Mouse (Mus musculus) urinary bladder, postnatal 4 days (tissue): ENCODE data around the gene Gpr176.
"Not testable (repeated sequence)": the region's sequence is repeated elsewhere in the genome, so short reads cannot be mapped to it uniquely, and the experiment has no call there.

ENCODE experiments used
- DNase-seq, 2 experiments: peaks; one replicate each; pipeline ENCODE4 v3.0.0; 2021 to 2022; ENCODE audit warnings: low spot score in 2 of 2

Gpr176 gene

DNA sequence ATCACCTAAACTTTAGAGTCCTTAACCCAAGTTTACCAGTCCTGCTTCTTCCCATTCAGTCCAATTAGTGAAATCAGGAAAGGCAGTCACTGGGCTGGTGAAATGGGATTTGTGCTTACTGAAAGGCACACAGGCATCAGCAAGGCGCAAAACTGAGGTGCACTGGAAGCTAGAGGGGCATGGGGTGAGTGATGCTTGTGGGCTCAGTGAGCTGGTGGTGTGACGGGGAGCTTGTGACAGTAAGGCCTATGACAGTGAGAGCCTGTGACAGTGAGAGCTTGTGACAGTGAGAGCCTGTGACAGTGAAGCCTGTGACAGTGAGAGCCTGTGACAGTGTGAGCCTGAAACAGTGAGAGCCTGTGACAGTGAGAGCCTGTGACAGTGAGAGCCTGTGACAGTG, 71.6 kb downstream of the Gpr176 start:
- DNase-seq, result no peak

DNA sequence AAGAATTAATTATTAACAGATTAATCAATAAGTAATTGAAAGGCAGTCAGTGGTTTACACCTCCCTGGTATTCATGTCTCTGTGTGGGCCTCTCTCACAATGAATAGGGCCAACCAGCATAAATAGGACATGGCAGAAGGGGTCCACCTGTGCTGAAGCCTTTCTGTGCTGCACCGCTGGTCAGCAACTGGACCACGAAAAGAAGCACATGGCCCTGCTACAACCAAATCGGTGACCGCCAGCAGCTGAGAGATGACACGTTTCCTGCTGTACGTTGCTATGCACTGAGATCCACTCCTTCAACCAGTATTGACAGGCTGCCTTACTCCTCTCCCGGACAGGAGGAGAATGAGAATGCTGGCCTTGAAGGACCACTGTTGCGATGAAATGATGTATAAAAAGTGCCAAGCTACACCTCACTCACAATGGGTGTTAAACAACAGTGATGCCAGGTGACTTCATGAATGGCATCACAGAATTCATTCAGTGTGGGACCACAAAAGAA, 72.1 kb downstream of the Gpr176 start:
- DNase-seq, result no peak

- DNase-seq, result no peak
Measured at GRCm38 (mm10) chr2:118299981-118300380, 73.2 kb downstream of the Gpr176 start.

DNA sequence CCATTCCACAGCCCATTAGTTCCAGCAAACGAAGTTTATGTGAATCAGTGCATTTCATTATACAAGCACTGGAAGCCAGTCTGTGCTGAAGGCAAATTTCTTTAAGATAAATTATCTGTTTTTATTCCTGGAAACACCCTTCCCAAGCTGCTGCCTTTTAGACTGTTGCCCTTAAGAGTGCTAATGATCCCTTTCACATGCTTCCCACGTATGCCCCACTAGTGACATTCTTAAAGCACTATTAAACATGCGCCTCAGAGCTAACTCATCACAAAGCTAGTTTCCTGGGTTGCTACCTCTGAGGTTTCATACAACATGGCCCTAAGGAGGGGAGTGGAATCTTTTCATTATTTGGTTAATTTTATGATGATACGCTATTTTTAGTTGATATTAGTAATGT, 74.6 kb downstream of the Gpr176 start:
- no peak for DNase-seq

GRCm38 (mm10) chr2:118297966-118298365, 75.3 kb downstream of the Gpr176 start:
- DNase-seq, result no peak

- DNase-seq, result no peak
Measured at GRCm38 (mm10) chr2:118295505-118295904, 77.7 kb downstream of the Gpr176 start.

DNA sequence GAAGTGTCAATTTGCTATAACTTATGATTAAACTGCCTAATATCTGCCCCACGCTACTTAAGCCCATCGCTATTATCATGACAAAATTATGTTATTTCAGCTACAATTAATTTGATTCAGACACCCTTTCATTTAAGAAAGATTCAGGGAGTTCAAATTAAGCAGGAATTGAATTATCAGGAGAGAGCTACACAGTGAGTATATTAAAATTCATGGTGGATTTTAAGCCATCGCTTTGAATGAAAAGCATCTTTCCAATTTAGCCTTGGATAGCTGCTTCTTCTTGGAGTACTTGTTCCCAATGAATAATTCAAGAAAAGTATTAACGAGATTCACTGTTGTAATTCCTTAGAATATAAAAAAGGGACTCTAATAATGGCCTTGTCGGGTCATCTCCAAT, 79.6 kb downstream of the Gpr176 start:
- DNase-seq, result no peak

- not testable (repeated sequence) for DNase-seq
Measured at GRCm38 (mm10) chr2:118289066-118289460, 84.2 kb downstream of the Gpr176 start.

DNA sequence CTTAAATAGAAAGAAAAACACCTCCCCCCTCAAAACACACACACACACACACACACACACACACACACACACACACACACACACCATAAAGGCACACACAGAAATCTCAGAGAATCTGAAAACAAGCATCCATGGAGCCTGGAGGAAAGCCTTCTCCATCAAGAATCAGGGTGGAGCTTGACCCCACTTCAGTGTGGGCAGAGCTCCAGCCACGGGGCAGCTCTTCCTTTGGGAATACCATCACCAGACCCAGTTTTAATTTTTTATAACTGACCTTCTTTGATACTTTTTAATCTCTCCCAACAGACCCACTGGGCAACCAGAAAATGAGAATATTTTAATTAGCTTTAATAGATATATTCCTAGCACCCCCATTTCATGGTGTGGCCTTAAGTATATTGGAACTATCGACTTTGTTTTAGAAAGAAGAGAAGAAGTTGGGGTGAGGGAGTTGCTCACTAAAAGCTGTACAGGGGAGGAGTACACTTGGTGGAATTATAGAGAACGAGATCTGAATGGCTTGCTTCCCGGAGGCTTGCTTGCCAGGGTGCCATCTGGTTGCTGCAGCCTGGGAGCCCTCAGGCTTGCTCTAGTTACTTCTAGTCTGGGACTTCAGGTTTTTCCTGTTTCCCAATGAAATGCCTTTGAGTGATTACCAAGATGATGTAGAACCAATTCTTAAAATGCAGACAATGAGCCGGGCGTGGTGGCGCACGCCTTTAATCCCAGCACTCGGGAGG, 84.7 kb downstream of the Gpr176 start:
- DNase-seq, result no peak

- DNase-seq, result no peak
Measured at GRCm38 (mm10) chr2:118287678-118288077, 85.5 kb downstream of the Gpr176 start.

GRCm38 (mm10) chr2:118282467-118282866, 90.8 kb downstream of the Gpr176 start:
- DNase-seq, result no peak

- no peak for DNase-seq
Measured at GRCm38 (mm10) chr2:118278249-118278648, 95.0 kb downstream of the Gpr176 start.

DNA sequence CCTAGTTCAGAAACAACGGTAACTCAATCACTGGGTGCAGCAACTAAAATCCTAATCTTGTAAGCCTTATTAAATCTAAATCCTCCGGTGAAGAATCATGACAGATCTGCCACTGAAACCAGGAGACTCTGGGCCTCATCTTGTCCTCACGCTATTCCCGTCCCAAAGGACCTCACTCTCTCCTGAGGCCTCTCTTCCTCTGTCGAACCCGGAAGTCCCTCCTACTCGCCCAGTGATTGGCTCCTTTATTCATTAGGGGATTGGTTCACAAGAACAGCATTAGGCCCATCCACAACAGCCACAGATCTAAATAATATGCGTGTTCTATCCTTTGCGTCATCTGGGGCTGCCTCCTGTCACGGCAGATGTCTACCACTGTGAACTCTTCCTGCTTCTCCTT, 101.6 kb downstream of the Gpr176 start:
- no peak for DNase-seq

DNA sequence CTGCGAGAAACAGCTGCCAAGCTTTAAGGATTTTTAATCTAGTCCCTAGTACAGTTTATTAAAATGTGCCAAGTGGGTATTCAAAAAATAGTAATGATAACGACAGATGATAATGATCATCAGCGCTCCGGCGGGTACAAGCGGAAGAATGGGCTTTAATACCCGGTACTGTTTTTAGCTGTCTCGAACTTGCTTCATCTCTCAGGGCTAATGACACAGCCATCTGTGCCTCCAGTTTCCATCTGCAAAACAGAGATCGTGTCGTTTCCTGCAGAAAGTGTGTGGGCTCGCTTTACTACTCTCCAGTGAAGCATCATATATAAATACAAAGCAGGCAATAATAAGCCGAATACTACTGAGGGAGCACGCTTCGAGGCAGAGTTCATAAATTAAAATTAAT, 103.0 kb downstream of the Gpr176 start:
- DNase-seq, result no peak

- DNase-seq, result no peak
Measured at GRCm38 (mm10) chr2:118263914-118264201, 109.4 kb downstream of the Gpr176 start.

DNA sequence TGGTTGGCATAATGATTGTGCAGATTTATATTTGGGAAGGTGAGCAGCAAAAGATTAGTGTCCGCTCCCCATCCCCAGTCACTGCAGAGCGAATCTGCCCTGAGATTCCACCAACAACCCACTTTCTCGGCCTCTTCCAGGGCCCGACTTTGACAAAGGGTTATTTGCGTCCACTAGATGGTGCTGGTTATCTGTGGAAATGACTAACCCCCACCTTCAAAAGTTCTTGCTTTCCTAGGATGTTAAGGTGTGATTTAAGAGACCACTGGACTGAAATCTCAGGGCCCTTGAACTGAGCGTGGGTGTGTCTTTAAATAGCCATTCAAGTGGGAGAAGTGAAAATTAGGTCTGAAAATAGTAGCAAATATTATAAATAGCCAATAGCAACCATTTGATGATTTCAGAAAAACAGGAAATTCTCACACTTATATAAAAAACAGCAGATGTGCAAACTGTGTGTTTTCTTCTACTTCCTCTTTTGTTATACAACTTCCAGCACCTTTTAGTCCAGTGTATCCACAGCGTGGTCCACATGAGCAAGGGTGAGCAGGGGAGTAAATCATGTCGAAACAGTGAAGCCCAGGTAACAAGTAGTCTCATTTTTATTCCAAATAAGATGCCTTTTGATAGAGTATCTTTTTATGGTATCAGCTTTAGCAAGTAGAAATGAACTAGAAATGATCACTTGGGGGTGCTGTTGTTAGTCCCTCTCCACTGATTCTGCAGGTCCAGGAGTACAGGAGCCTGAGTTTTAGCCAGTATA, 109.9 kb downstream of the Gpr176 start:
- peak in 1 of 2 experiments; percentile 25 for DNase-seq

DNA sequence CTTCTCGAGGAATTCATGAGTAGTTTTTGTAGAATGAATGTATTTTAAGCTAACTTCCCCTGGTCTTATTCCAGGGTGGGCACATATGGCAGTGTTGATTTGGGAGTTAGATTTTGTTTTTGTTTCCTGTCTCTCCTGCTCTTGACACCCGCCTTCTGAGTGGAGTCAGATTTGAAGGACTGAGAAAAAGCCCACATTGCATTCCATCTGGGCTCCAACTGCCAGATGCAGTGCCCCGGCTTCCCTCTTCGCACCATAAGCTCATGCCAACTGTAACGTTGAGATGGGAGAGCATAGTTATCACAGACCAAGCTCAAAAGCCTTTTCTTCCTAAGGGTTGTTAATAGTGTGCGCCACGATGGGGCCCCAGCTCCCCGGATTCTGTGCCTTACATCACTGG, 110.5 kb downstream of the Gpr176 start:
- DNase-seq, result no peak

GRCm38 (mm10) chr2:118259746-118260145, 113.5 kb downstream of the Gpr176 start:
- no peak for DNase-seq

DNA sequence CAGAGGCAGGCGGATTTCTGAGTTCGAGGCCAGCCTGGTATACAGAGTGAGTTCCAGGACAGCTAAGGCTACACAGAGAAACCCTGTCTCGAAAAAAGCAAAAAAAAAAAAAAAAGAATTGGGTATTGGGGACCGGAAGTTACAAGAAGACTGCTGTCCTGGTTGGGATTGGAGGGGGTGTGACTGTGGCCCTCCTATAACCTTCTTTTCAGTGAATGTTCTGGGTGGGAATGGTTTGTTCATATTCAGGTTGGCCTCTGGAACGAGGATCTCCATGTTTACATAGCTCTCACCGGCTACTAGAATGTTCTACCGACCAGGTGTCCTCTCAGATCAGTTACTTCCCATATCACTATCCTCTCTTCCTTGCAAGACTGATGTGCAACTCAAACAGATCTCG, 116.1 kb downstream of the Gpr176 start:
- no peak for DNase-seq

DNA sequence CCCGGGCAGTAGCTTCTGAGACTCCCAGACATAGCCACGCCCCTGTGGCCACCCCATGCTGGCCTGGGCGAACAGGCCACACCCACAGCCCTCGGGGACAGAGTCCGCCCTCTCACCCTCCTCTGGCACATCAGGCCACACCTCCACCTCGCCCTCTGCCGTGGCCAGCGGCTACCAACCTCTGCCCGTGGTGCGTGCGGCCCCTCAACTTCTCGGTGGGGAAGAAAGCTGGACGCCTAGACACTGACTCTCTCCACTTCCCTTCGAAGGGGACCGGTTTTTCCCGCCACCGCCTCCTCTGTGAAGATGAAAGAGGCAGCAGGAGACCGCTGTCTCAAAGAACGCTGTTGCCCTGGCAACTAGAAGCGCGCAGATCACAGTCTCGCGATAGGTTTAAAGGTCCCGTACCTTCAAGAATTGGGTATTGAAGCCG, 116.6 kb downstream of the Gpr176 start, which contains the start of gene Fsip1:
Gene Fsip1 (minus strand): TSS at position 346 of the 433 bp plus-strand sequence.
- DNase-seq, result peak; percentile 46 to 67

DNA sequence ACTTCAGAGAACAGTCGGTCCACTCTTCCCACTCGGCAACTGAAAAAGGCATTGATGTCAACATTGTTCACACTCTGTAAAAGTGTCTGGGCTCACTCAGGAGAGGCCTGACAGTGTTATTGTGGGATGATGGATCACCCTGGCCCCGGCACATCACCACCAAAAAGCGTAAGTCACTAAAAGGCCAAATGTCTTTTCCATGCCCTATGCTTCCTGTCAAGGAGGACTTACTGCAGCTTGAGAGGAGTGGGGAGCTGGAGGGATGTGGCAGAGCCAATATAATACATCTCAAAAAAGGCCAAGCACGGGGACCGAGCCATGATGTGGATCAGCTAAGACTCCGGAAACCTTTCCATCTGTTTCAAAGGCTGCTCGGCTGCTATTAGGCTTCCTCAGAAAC, 118.7 kb downstream of the Gpr176 start:
- DNase-seq, result no peak

DNA sequence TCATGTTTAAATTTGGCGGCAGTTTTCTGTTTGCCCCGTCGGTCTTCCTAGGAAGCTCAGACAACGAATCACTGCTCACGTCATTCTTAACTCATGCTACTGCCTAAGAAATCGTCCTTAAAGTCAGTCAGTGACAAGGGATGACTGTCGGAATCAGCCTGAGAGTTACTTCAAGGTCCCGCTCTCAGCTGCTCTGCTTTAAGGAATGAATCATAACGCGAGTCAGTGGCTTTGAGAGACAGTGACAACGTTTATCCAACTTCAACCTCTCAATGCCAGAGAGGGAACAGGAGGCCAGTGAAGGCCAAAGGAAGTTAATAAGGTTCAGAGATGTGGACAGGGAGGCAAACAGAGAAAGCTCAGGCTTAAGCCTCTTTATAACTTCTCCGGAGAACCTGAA, 124.3 kb downstream of the Gpr176 start:
- no peak for DNase-seq

- DNase-seq, result no peak
Measured at GRCm38 (mm10) chr2:118248016-118248415, 125.2 kb downstream of the Gpr176 start.
